Mouse (Mus musculus) ZHBTc4 (cell line): ENCODE measurements around the gene Cd47.
A peak's percentile ranks its signal among the peaks of the same experiment; 100 is the strongest.

Source experiments
- DNase-seq: peaks from one replicate; pipeline ENCODE4 v3.0.0-alpha.2; 2011; ENCODE audit warnings: low read depth, low spot score

Gene Cd47

DNA sequence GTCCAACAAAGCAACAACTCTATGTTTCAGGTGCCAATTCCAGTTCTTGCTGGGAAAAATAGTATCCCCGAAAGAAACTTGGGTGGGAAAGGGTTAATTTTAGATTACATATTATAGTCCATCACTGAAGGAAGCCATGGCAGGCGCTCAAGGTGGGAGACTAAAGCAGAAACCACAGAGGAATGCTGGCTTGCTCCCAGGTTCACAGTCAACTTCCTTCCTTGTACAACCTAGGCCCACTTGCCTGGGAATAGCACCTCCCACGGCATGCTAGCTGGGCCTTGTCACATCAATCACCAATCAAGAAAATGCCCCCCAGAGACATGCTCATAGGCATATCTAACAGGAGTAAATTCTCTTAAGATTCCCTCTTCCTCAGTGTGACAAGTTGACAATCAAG lies 32.0 kb downstream of the Cd47 start:
- no peak for DNase-seq

DNA sequence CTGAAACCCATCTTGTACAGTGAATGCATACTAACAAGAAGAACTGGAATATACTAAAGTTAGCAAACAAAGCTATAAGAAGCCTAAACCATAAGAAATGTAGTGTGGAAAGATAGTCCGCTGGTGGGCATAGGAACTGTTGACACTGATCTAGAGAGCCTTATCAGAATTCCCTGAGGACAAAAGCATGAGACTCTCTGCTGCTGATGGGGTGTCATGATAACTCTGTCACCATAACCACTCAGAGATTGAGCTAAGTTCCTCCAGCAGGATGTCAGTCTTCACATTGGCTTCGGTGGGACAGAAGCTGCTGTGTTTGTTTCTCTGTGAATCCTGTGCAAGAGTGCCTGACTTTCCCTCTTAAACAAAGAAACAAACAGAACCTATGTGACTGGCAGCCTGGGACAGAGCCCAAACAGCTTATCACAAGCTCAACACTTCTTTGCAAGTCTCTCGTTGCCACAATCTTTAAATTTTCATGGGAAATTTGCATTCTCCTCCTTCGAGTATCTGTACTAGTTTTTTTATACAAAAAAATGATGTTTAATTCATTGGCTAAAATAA lies 33.9 kb downstream of the Cd47 start:
- no peak for DNase-seq

DNA sequence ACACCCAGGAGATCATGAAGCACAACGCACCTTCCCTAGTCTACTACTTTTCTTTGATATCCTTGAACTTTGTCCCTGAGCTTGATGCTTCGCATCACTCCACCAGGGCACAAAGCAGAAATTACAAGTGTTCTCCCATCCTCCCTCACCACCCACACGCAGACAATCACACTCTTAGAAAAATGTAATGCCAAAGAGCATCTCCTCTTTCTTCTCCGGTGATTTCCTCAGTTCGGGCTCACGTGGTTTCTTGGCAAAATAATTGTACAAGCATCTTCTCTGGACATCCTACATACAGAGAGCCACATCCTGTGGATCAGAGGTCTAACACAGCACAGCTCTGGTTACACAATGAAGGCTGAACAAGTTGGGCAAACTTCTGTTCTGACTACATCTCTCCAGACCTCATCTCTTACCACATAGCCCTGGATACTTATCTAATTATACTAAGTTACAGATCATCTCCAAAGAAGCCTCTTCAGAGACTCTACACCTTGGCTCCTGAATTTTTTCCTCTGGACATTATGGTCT lies 36.4 kb downstream of the Cd47 start:
- no peak for DNase-seq

DNA sequence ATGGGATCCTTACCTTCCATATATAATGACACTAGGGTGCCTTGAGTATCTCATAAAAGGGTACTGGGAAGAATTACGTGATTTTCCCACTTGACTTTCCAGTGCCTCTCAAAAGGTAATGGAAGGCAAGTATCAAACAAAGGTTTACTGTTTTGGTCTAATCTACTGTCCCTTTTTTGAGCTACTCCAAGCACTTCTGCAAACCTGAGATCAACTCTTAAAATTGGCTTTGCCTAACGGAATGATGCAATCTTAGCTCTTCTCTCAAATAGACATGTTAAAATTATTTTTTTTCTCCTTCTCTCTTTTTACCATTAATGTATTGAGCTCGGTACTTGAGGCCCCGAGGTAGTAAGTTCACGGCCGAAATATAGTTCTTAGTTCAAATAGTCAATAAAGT lies 38.6 kb downstream of the Cd47 start:
- no peak for DNase-seq

DNA sequence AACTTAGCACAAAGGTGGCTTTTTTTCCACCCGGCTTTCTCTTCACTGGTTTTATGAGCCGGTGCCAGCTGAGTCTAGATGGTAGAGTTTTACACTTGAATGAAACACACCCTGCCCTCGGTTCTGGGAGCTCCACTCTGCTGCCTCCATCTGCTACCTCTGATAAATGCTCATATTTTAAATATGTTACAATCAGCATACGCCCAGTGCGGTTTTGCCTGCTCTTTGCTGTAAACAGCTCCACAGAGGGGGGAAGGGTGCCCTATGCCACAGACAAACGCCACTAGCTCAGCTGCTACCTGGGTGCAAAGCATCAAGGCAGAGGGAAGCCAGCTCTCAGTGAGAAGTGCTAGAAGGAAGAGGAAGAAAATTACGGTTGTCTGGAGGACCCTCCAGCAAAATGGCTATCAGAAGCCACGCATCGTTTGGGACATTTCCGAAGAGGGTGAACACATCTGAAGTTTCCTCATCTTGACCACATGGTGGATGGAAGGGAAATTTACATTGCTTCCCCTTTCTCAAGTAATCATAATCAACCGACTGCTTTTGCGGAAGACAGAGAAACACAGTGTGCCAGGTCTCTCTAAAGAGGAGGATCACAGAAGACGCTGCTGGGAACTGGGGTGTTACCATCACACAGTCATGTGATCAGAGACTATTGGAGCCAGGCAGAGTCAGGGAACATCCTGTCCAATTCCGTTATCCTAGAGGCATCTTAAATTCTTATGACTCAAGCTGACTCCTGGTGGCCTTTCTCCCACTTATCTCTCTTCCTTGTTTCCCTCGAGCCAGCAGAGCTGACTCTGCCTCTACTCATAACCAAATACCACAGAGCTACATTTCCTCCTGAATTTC lies 39.6 kb downstream of the Cd47 start:
- DNase-seq: peak; percentile 76

DNA sequence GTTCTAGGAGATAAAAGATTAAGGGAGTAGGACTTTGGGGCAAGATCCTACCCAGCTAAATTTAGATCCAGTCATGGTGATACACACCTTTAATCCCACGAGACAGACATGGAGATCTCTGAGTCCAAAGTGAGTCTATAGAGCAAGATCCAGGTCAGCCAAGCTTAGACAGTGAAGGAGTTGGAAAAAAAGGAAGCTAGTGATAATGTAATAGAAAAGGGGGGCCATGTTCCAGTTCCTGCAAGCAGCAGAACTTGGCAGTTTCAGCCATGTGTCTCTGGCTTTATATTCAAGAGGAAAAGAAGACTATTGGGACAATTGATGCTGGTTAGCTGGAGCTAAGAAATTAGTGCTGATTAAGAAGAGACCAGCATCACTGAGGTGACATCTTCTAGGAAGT lies 43.4 kb downstream of the Cd47 start:
- no peak for DNase-seq

DNA sequence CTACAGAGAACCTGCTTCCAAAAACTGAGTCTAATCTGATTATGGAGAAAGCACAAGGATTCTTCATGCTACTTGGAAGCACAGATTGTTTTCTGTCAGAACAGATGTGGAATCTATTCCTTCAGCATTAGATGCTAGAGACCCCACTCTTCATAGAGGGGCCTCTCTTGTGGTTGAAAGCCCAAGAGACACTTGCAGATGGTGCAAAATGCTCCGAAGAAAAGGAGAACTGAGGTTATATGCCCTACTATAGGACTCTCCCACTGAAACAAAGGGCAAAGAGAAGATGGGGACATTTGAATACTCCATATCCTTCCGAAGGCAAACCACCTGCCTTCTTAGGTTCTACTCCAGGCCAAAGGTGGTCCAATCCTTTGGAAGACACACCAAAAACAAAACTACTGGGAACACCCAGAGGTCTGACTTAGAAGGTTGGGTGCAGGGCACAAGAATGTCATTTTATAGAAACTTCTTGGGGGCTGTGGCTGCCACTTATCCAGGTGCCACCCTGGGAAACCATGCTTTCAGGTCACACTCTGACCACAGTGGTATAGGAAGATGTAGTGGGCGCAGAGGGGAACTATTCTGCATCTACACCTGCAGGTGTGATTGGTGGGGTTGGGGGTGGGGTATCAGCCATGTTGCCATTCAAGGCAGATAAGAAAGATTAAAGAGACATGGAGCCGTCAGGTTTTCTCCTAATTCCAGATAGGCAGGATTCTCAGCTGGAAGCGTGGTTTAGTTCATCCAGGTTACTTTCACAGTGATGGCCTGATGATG lies 47.1 kb downstream of the Cd47 start:
- no peak for DNase-seq

DNA sequence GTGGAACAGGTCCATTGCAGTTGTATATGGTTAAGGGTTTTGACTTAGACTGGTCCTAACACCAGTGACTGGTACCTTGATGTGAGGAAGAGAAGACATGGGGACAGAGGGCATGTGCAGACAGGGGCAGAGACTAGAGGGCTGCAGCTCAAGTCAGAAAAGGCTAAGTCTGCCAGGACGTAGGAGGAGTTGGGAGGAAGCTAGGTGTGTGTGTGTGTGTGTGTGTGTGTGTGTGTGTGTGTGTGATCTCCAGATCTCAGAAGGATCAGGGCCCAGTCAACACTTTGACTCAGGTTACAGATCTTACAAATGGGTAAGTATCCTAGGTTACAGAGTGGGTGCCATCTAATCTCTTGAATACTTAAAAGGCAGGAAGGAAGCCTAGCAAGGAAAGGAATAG lies 48.3 kb downstream of the Cd47 start:
- DNase-seq: no peak

DNA sequence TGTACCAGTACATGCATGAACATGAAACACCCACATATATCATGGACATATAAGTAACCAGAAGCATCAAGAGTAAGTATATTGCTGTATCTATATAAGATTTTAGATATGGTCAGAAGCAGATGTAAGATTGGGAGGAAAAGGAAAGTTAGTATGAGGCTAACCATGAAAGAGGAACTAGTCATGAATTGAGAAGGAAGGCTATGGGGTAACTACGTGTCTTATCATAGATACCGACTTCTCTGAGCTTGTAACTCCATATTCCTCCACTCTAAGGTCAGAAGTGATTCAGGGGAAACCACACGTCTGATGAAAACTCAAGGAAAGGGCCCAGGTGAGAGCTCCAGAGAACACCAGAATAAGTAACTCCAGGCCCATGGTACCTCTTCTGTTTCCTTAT lies 52.6 kb downstream of the Cd47 start:
- DNase-seq: no peak

DNA sequence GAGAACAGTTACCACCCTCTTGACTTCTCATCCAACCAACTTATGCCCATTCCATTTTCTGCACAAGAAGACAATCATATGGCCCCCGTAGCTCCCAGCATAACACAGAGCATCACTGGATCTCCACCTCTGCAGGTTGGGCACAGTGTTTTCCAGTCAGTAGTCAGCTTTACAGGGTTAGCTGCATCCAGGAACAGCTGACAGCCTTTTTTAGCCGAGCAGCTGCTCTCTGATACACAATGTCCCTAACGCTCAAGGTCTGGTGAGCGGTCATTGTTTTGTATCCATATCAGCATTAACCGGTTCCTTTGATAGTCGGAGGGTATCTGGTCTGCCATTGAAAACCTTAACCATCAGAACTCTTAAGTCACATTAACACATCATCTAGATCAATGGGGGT lies 53.3 kb downstream of the Cd47 start:
- DNase-seq: peak; percentile 19

DNA sequence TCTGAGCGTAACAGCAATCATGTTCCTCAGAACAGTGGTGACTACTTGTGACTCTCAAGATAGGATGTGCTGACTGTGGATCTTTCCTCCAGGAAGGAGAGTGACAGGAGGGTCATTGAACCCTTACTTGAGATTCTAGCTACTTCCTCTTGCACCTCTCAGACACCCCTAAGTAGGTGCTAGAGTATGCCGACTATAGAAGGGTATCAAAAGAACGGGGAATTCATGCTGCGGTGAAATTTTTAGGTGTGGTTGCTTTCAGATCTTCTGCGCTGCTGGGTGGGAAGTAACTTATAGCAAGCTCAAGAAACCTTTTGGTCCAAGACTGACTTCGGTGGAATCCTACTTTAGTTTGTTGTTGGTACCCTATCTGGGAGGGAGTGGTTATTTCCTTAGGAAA lies 53.9 kb downstream of the Cd47 start:
- no peak for DNase-seq

DNA sequence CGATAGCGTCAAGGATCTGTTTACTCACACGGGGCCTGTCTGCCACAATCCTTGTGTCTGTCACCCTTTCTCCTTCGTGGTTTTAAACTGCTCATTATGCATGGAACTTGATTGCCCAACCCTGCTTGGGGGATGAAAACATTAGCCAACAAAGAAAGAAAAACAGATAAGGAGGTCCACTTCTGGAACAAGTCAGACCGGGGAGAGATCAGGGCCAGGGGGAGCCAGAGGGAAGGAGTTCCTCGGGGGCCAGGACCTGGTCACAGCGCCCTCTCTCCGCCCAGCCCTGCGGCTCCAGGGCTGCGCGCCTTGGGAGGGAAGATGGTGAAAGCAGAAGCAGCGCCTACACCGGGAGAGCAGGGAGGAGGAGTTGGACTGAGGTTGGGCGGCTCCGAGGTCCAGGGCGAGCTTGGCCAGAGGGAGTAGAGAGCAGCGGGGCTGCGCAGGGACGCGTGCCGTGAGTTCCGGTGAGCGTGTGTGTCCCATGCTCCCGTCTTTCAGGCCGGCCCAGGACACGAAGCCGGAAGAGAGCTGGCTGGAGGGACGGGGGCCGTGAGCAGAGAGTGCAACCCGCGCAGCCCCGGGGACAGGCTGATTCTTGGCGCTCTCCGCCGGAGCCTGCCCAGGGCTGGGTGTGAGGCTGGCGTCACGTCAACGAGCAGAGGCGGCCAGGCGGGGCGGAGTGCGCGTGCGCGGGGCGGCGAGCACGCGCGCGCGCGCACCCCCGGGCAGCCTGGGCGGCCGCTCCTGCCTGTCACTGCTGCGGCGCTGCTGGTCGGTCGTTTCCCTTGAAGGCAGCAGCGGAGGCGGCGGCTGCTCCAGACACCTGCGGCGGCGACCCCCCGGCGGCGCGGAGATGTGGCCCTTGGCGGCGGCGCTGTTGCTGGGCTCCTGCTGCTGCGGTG lies 54.9 kb downstream of the Cd47 start:
- DNase-seq: peak; percentile 92

DNA sequence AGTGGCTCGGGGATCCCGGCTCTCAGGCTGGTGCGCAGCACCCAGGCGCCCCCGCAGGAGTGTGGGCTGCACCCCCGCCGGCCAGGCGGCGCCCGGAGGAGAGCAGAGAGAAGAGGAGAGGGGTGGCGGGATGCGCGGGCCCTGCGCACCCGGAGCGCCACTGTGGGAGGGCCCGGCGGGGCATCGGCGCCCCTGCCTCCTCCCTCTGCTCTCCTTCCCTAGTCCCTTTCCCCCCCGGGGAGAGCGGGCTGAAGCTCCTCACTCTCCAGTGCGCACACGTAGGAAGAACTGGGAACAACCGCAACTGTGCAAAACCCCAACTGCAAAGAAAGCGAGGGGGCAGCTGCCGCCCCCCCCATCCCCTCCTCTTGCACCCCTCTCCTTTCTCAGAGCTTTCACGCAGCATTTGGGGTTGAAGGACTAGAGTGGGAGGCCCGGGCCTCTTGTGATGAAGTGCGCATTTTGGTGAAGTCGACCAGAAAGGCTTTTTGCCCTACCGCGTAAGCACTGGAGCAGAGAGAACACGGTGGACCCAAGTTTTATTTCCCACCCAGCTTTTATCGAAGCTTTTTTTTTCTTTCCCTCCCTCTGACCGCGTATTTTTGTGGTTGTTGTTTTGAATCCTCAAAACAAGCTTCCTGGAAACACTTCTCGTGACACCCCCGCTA lies 55.6 kb downstream of the Cd47 start:
- DNase-seq: peak; percentile 81

DNA sequence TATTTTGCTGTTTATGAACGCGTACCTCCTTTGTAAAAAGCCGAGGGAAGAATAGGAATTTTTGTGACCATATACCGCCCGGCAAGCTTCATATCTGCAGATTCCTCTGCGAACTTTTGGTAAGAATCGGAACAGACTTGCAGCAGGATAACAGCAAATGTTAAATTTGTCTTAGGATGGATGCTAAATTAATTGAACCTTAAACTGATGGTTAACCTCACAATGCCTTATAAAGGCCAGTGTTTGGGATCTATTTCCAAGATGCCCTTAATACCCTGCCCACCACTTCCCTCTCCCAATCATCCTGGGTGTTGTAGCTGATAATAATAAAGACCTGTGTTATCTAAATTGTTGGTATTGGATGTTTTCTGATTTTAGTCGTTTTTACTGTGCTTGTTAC lies 56.3 kb downstream of the Cd47 start:
- no peak for DNase-seq

DNA sequence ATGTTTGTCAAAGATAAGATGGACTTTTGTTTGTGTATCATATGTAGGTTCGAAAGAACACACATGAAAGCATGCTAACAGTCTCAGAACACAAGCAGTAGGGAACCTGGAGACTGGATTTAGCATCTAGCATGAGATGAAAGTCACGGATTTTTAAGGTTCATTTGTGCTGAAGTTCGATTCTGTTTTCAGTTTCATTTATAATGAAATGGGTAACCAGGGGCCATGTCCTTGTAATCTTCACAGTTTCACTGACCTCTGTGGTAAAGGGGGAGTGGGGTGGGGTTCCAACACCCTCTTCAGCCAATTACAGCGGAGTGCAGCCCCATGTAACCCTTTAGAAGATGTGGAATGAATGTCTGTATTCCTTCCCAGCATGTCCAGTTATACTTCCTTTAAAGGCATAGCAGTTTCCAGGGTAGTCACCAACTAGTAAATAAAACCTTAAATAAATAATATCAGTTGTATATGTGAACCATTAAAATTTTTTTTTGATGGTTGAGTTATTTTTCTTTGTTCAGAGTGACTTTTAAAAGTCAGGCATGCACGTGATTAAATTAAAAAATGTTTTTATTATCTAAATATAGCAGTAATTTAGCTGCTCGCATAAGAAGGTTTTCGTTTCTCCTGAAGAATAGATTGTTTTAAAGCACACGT lies 57.3 kb downstream of the Cd47 start:
- DNase-seq: no peak

DNA sequence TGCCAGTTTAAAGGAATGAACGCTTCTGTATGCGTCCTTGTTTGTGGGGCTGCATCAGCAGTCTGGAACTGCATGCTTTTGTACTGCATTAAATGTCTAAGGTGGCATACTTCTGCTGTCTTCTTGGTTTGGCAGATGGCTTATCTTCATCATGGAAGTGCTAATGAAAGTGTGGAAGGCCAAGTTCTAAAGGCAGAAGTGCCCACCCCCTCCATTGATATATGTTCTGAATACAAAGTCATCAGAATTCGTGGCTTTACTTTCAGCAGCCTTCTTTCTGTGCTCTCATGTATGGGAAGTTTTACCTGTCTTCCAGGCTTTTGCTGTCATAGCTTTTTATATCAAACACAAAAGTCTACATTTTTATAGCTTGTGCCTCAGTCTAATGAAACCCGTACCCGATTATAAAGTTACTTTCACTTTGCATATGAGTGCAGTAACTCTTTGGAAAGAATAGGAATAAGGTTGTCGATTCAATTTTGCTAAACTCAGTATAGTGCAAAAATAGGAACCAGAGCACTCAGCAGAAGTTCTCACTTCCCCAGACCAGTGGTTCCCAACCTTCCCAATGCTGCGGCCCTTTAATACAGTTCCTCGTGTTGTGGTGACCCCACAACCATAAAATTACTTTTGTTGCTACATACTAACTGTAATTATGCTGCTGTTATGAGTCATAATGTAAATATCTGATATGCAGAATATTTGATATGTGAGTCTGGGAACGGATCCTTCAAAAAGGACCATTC lies 58.0 kb downstream of the Cd47 start:
- no peak for DNase-seq

DNA sequence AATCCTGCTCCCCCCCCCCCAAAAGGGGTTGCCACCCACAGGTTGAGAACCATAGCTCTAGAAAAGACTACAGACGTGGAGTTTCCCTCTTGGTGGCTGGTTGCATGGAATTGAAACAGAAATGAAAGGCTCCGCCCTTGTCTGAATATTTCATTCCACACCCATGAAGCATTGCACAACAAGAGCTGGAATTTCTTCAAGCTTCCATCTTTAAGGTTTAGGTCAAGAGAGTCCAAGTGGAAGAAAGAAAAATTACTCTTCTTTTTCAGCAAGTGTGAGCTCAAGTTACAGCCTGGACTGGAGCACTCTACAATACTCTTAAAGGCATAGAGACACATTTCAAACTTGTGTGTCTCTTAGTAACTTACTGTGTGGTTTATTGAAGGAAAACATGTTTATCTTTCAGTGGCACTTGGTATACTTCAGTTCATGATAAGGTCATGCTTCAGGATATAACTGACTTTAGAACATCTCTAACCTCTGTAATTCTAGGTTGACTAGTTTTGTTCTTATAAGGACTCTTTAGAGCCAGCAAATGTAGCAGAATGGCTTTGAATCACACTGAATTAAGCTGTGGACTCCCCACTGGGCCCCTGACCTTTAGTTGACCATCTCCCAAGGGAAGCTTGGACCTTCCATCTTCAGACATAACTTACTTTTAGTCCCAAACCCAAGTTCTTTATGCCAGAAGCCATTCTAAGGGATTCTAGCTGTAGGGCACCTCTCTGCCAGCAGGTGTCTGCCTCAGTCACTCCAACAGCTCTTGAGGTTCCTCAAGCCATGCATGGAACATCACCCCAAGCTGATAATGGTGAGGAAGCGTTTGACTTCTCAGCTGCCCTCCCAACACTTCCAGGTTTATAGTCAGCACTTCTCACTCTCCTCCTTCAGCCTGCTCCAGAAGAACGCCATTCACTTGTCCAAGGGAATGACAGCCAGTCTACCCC lies 58.8 kb downstream of the Cd47 start:
- DNase-seq: no peak

DNA sequence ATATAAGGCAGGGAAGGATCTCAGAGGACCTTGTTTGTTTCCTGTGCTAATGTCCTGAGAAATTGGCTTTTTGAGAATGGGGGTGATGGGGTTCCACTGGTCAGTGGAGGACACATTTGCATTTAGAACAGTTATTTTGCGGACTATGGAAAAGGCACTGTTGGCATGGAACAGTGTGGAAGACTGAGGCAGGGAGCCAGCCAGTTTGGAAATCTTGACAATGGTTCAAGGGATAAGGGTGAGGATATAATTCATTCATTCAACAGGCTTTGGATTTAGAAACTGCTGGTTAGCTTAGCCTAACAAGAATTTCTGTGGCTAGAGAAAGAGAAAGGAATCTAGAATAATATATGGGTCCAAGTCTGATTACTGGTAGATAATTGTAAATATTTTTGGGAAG lies 61.7 kb downstream of the Cd47 start:
- DNase-seq: no peak

DNA sequence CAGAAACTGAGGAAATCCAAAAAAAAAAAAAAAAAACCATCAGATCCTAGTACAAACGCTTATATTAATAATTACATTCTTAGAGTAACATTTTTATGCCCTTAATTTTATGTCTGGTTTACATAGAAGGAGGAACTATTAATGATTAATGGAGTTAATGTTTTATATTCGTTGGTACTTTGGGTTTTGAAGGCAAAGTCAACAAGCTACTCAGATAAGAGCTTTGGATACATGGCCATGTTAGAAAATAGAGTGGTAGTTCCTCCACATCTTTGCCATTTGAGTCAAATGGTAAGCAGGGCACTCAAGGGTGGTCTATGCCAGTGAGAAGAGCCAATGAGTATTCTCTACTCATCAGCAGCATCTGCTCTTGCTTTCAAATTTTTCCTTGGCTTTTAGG lies 66.3 kb downstream of the Cd47 start:
- no peak for DNase-seq
